Mouse (Mus musculus): Measurements from ENCODE around the gene Gprin1.

DNA sequence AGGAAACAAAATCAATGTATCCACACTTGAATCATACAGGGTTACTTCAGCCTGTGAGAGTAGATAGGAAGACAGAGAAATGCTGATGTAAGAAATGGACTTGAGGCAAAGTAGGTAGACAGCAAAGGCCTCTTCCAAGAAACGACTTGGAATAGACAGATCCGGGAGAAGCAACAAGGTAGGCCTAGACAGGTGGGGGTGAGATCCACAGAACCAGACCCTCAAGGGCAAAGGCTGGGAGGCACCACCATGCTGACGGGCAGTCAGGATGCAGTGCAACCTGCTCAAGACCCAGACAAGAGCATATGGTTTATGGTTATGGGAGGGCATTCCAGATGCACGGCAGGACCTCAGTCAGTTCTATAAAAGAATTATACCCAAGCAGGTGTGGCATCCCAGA is 17.3 kb upstream of the Gprin1 start:
- TF ChIP-seq CTCF (IDR thresholded peaks at IDR 0.05; ENCODE audit: low read depth, low read length) = no peak
- no peak for TF ChIP-seq TAL1 (conservative IDR thresholded peaks at IDR 0.05; ENCODE audit: low read depth, low read length)
